Mouse (Mus musculus) cerebellum, adult 11 months (tissue): Measurements from ENCODE around the gene Nop9.

ENCODE experiments used
- DNase-seq: peaks from one replicate; pipeline ENCODE4 v3.0.0; 2022

The Nop9 gene

DNA sequence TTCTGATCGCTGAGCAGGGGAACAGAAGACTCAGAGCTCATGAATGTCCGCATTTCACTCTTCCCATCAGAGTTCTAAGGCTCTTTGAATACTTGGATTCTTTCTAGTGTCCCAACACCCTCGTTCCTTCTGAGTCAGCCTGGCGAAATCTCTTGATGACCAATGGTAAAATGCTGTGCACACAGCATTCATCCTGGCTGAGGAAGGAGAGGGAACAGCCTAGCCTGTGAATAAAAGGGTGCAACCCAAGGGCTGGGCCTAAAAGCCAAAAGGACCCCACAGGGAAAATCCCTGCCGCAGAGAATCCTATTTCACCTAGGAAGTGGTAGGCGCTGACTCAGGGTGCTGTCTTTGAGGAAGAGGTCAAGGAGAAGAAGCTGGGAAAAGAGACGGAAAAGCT, 15.4 kb upstream of the Nop9 start:
- no peak for DNase-seq

DNA sequence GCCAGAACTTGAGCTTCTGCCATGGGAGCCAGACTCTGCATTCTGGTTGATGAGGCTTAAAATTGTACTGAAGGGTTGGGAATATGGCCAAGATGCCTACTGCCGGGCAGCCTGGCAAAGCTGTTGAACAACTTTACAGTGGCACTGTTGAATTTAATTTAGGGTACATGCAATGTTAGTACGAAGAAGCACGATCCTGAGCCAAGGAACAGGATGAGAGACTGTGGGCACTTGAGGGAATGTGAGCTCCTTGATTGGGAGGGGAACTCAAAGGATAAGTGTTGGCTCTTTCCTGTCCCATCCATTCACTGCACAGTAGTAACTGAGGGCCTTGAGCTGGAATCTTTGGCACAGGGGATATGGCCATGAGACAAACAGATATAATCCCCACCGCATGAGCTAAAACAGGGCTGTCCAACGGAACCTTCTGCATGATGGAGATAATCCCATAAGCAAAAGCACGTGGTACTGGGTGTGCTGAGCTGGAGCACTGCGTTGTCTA, 14.9 kb upstream of the Nop9 start:
- no peak for DNase-seq

DNA sequence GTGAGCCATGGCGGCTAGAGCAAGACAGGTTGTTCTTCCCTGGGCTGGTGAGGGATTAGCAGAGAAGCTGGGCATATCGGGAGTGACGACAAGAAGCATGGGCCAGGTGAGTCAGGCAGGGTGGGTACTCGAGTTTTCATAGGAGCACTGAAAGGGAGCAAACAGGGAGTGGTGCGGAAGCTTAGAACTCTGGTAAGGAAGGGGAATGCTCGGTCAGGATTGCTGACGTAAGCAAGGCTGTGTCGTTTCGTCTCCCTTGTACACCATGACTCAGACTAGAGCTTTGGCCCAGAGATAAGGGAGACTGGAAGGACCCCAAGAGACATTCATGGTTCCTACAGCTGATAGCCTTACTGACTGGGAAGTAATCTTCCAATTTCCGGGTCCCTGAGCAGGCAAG, 11.6 kb upstream of the Nop9 start:
- no peak for DNase-seq

DNA sequence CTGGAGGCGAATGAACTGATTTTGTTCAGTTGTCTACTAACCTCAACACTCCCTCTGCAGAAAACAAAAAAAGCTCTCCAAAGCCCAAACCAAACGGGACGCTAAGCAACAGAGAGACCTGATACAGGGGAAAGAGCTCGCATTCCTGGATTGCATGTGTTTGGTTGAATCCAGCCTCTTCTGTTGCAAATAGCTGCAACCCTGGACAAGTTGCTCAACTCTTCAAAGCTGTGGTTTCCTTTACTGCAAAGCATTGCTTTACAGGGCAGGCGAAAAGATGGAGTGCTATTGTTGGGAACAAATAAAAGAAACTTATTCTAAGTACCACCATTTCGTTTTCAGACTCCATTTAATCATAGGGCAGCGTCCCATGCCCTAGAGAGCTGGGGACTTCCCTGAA, 10.6 kb upstream of the Nop9 start:
- DNase-seq, result no peak

DNA sequence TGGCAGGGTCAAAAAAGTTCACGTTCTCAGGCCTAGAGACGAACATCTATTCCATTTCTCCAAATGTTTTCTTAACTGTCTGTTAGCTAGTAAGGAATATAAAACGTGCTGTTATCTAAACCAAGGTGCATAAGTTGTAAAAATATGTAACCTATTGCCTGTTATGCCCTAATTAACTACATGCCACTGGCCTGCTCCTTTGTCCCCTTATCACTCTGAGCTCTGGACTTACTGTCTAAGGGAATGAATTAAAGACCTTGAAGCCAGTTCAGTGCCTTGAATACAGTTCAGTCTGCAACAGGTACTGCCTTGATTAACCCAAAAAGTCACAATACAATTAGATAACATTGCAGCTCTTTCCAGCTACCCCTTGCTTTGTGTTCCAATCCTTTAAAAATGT, 10.2 kb upstream of the Nop9 start:
- DNase-seq, result no peak

DNA sequence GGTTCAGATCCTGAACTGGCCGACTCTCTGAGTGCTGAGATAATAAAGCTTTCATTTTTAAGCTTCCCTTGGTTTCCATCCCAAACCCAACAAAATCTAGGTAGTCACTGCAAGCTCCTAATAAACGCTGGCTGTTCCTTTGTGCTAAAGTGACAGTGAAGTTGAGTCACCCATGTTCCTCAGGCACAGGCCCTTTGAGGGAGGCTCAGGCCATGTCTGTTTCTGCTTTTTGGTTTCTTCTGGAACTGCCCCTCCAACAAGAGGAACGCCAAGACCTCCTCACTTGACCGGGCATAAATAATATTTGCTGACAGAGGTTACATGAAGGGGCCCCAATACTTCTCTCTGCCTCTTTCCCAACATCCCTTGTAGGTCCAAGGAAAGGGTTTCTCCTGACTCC, 9.7 kb upstream of the Nop9 start:
- no peak for DNase-seq

DNA sequence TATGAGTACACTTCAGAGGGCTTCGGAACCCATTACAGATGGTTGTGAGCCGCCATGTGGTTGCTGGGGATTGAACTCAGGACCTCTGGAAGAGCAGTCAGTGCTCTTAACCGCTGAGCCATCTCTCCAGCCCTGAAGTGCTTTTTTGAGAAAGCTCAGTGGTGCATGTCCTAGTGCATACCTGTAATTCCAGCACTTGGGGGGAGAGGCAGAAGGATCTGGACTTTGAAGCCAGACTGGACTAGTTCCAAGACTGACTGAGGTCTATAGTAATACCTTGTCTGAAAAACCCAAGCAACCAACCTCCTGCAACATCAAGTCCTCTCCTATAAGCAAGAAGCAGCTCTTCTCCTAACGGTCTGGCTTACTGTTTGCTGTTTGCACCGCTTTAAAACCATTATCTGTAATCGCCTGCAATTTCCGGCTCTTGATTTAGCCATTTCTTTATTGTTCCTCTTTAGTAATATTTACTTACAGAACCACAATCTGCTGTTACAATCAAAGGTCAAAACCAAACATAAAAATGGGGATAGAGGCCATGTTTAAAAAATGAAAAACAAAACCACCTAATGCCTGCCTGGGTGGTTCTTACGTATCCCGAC, 8.3 kb upstream of the Nop9 start:
- DNase-seq, result no peak

DNA sequence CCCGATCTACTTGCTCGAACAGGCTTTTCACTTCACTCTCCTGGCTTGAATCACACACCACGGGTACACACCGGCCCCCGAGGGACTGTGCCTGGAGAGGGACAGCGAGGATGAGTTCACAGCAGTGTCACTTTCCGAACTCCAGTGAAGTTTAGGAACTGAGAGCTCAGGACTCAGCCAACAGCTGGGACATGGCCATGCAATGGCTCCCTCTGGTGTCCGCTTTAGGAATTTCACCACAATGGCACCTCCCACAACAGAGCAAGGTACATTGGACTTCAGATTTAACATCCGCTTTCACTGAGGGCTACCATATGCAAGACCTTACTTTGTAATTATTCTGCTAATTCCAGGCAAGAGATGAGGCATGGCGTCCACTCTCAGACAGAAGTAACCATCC, 1.8 kb upstream of the Nop9 start:
- peak; percentile 68 for DNase-seq

DNA sequence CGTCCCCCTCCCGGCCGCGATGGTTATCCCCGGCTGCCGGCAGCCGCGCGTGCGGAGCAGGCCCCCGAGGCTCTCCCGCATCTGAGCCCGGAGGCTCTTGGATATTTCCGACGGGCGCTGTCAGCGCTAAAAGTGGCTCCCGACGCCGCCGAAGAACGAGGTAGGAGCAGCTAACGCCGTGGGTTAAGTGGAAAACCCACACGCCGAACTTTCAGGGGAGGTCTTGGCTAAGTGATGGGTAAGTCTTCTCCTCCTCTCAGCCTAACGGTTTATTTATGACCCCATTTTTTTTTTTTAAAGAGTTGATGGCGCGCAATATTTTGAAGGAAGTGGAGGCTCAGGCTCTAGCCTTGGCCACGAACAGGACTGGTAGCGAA, 356 bp downstream of the Nop9 start:
- no peak for DNase-seq

DNA sequence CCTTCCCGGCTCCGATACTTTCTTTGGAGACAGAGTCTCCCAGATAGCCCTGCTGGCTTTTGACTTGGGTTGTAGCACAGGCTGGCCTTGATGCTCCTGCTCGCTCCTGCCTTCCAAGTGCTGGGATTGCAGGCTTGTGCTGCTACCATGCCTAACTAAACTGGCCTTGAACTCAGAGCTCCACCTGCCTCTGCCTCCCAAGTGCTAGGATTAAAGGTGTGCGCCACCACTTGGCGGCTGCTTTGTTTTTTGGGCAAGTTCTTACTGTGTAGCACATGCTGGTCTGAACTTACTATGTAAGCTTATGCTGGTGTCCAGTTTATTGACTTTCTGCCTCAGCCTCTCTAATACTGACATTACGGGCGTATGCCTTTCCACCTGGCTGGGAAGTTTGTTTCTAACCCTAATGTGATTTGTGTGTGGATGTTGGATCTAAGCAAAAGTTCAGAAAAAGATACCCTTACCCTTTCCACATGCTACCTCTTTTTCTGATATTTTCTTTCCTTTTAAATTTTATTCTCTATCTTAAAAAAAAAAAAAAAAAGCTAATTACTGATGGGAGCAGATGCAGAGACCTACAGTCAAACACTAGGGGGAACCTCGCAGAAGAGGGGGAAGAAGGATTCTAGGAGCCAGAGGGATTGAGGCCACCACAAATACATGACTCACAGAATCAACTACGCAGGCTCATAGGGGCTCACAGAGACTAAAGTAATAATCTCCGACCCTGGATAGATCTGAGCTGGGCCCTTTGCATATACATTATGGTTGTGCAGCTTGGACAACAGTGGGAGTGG, 1.8 kb downstream of the Nop9 start:
- DNase-seq, result no peak

DNA sequence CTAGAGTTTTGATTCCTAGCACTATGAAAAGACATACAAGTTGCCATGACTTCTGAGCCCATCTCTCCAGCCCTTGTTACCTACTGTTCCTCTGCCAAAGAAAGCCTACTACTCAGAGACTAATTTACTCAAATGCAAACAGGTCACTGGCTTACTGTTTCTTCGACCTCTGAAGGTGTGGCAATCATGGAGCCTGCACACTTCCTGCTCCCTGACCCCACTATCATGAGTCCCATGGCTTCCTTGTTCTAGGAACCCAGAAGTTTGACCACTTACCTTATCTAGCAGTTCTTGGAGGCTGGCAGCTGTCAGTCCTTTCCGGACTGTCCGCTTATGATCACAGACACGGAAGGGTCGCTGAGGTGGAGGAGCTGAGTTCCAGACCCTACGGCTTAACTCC, 12.1 kb downstream of the Nop9 start:
- DNase-seq, result no peak

DNA sequence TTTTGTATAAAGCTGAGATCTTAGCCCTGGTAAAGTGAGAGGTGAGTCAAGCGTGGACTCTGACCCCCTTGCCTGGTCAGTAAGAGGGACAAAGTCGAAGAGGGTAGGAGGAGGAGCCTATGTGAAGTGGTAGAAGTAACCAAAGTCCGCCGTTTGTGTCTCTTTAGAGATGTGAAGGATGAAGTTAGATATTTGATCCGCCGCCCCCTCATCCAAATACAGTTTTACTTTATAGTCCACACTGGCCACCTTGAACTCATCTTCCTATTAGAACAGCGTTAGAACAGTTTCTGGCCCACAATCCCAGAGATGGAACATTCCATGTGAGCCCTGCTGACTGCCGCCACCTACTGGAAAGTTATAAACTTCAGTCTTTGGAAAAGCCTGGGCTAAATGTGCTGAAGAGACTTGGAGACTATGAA, 12.9 kb downstream of the Nop9 start, which contains the start of gene Cideb:
Gene Cideb (minus strand): TSS at position 96 of the 422 bp plus-strand sequence.
- no peak for DNase-seq

DNA sequence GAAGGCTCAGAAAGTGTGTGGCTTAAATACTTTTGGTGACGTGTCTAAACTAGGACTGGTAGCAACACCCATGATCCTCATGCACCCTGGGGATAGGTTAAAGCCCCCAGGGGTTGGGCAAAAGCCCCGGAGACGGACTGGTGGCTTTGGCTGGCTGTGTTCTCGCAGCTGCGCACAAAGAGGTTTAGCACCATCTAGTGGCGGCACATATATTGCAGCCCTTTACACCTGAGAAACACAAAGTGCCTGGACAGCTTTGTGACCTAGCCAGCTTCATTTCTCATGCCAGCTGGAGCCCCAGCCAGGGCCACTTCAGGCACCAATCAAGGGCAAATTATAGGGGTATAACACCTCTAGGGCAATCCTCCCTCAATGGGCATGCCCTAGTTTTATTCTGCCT, 14.7 kb downstream of the Nop9 start:
- DNase-seq, result peak; percentile 80

DNA sequence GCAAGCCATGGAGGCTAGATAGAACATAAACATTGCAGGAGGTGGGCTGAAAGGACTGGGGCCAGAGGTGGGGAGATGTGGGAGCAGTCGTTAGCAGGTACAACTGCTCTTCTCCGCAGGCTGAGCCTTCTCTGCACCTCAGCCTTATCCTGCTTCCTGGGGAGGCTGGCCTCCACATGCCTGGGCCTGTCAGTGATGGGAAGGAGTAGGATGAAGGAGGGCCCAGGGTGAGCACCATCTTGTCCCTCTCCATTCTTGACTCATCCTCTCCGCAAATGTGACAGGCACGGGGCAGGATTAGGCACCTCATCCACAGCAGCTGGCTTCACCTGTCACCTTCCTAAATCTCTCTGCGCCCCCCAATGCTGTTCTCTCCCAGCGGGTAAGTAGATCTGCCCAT, 15.7 kb downstream of the Nop9 start, which contains the start of gene Ltb4r2:
Gene Ltb4r2 (plus strand): TSS at position 266 of the 400 bp plus-strand sequence.
- no peak for DNase-seq

DNA sequence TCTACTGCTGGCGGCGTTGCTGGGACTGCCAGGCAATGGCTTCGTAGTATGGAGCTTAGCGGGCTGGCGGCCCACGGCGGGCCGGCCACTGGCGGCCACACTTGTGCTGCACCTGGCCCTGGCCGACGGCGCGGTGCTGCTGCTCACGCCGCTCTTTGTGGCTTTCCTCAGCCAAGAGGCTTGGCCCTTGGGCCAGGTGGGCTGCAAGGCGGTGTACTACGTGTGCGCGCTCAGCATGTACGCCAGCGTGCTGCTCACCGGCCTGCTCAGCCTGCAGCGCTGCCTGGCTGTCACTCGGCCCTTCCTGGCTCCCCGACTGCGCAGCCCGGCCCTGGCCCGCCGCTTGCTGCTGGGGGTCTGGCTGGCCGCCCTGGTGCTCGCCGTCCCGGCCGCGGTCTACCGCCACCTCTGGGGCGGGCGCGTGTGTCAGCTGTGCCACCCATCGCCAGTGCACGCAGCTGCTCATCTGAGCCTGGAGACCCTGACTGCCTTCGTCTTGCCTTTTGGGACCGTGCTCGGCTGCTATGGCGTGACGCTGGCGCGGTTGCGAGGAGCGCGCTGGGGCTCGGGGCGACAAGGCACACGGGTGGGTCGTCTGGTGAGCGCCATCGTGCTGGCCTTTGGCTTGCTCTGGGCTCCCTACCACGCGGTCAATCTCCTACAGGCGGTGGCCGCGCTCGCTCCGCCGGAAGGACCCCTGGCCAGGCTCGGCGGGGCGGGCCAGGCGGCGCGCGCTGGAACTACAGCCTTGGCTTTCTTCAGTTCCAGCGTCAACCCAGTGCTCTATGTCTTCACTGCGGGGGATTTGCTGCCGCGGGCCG, 16.7 kb downstream of the Nop9 start:
- DNase-seq, result no peak

DNA sequence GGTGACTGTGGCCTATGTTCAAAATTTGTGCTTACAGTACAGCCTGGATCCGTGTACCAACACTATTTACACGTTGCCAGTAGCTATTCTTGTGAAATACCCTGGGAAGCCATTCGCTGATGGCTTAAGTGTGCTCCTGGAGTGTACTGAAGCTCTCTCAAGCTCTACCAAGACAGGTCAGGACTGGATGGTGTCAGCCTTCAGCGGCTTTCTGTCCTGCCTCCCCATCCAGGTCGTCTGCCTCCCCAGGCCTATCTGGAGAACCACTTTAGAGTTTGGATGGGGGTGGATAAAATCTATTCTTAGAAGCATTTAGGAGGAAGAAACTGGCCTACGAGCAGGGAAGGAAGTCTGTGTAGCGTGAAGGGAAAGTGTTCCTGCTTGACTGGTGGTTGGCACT, 17.7 kb downstream of the Nop9 start:
- no peak for DNase-seq

DNA sequence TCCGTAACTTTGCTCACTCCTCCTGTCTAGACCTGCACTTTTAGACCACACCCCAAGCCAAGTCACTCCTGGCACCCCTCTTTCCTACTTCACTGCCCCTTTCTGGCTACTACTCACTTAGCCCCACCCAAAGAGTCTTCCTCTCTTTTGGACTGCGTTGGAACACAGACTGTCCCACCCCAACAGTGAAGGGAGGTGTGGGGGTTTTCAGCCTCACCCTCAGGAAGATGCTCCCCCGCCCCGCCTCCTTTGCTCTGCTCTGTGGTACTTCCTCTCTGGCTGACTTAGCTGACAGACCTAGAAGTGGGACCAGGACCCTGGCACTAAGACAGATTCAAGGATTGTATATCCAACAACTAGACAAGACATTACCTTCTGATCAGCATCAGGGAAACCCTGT, 20.2 kb downstream of the Nop9 start, which contains the start of gene Ltb4r1:
Gene Ltb4r1 (plus strand): TSS at position 267 of the 400 bp plus-strand sequence.
- DNase-seq, result no peak

DNA sequence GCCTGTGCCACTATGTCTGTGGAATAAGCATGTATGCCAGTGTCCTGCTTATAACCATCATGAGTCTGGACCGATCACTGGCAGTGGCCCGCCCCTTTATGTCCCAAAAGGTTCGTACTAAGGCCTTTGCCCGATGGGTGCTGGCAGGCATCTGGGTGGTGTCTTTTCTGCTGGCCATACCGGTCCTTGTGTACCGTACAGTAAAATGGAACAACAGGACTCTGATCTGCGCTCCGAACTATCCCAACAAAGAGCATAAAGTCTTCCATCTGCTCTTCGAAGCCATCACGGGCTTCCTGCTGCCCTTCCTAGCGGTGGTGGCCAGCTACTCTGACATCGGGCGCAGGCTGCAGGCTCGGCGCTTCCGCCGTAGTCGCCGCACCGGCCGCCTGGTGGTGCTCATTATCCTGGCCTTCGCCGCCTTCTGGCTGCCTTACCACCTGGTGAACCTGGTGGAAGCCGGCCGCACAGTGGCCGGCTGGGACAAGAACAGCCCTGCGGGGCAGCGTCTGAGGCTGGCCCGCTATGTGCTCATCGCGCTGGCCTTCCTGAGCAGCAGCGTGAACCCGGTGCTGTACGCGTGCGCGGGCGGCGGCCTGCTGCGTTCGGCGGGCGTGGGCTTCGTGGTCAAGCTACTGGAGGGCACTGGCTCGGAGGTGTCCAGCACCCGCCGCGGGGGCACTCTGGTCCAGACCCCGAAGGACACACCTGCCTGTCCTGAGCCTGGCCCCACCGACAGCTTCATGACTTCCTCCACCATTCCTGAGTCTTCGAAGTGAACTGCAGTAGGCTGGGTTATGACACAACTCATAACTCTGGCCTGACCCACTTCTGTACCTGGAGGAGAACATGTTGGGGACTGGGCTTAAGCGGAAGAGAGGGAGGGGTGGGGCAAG, 22.3 kb downstream of the Nop9 start:
- peak; percentile 74 for DNase-seq

DNA sequence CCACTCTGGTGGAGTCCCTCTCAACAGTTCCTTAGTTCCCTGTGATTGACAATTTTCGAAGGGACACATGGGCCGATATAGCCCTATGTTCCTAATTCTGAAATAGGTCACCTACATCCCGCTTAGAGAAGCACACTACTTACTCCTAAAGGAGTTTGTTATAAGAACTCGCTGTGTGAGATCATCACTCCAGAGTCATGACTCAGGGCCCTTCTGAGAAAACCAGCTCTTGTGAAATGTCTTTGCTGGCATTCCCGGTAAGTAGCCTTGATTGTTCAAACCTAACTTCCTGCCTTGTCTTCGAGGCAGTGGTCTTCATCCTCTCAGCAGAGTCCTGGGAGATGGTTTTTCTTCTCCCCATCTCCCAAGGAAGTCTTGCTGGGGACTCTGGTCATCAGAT, 23.1 kb downstream of the Nop9 start:
- no peak for DNase-seq

DNA sequence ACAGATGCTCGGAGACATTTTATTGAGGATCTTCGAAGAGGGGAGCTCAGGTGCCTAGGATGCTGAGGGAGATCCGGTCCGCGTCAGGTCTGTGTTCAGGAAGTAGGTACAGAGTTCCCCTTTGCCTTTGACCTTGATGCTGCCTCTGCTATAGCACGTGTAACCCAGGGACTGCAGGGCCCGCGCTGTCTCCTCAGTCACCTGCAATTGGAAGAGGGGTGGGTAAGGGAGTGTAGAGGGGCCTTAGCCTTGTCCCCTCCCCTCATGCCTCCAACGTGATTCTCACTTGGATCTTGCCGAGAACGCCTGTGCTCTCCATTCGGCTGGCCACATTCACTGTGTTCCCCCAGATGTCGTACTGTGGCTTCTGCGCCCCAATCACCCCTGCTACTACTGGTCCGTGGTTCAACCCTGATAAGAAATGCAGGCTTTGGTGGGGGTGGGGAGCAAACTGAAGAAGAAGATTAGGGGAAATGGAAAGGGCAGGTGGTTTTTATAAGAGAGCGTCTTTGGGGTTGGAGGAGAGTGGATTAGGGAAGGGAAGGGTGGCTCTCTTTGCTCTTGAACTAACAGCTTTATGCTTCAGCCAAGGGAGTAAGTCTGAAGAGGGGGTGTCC, 23.7 kb downstream of the Nop9 start:
- DNase-seq, result no peak

DNA sequence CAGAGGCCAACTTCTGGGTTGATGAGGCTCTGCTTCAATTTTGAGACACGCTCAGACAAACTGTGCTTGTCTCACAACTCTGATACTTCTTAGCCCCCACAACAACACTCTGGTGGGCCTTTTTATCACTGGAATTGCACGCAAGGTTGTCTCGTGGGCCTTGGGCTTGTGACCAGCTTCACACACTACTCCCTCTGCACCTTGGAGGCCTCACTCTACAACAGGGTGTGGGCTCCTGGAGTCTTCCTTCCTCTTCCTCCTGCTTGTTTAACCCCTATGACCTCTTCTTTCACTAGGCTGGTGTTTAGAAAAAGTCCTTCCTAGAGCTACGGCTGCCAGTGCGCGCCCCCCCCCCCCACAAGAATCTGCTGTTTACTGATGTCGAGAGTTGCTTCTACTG, 31.2 kb downstream of the Nop9 start:
- DNase-seq, result no peak

DNA sequence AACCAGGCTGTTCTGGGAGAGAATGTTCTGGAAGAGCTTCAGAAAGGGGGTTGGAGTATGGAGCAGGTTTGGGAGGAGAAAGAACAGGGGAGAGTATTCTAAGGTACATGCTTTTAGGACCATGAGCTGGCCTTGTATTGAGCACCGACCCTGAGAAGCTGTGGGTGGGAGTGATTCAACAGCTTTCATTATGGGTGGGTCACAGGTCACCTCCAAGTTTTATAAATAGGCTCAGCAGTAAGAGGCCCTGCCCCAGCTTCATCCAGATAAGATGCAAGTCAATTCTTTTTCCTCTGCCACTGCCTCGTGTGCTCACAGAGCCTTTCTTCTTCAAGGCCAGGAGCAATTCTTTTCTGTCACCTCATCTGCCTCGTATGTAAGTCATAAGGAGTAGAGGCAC, 31.7 kb downstream of the Nop9 start:
- no peak for DNase-seq
